In genomic region chr7:115776324-115776723, GRCm38 (mm10) we compare ENCODE assay signal across 20 mouse cellular contexts.
DNase-seq lines count a peak whose midpoint lies in the region; ATAC-seq and TF ChIP-seq lines count a peak whose summit lies in the region.
"Had no signal": no experiment of that assay in that cellular context is flagged by ENCODE, and none has a peak within 500 bp of the region (broad histone marks: within the 10 kb centered on the region; RNA-seq: fewer than 3 reads in every experiment).

No protein-coding gene starts in this region.

- peaks cover 3% of the 10 kb centered on the region; the same call in 1 of the 2 replicates for H3K9me3 ChIP-seq in lung, embryonic 16.5 days (ENCODE audit: control insufficient read depth, low read length)
- no peaks in the 10 kb centered on the region for H3K9me3 ChIP-seq in liver, embryonic 11.5 days (ENCODE audit: control insufficient read depth, low read length)
- H3K9me3 ChIP-seq in midbrain, embryonic 14.5 days (ENCODE audit: control insufficient read depth, low read length) = no peaks in the 10 kb centered on the region
- H3K9me3 ChIP-seq in heart, embryonic 10.5 days = no peaks in the 10 kb centered on the region

- no peak for TF ChIP-seq POLR2A in lung, adult 2 months (IDR thresholded peaks at IDR 0.05; ENCODE audit: borderline replicate concordance, extremely low read depth, low read depth, low read length)
- TF ChIP-seq POLR2A in thymus, adult 2 months (IDR thresholded peaks at IDR 0.05; ENCODE audit: control insufficient read depth, extremely low read depth, insufficient read depth, low read length, poor library complexity) = no peak

- ATAC-seq in lung, embryonic 16.5 days (ENCODE audit: low read depth) = peak; percentile 51; the same call in 1 of the 2 replicates
- peak; percentile 68 for ATAC-seq in liver, embryonic 11.5 days (replicated peaks; ENCODE audit: low FRiP score)
- ATAC-seq in midbrain, embryonic 14.5 days (ENCODE audit: low FRiP score, low TSS enrichment) = no peak
- ATAC-seq: hindbrain, embryonic 16.5 days had no signal

- no peaks in the 10 kb centered on the region for H3K27me3 ChIP-seq in lung, embryonic 16.5 days (ENCODE audit: control insufficient read depth, insufficient read depth, low read depth, low read length)
- no peaks in the 10 kb centered on the region for H3K27me3 ChIP-seq in liver, embryonic 11.5 days (replicated peaks; ENCODE audit: control insufficient read depth, insufficient read depth, low read length)
- H3K27me3 ChIP-seq in midbrain, embryonic 14.5 days (ENCODE audit: control insufficient read depth, insufficient read depth, low read length) = no peaks in the 10 kb centered on the region
- no peaks in the 10 kb centered on the region for H3K27me3 ChIP-seq in thymus, adult 2 months (ENCODE audit: control insufficient read depth, insufficient read depth, low read length)
- no peaks in the 10 kb centered on the region for H3K27me3 ChIP-seq in heart, embryonic 10.5 days (ENCODE audit: insufficient read depth, poor library complexity, severe bottlenecking)
- H3K27me3 ChIP-seq: neural tube, embryonic 13.5 days had no signal

- 47% methylated on average over 5 of the region's 5 CpGs for WGBS in lung, embryonic 16.5 days
- 65% methylated on average over 5 of the region's 5 CpGs for WGBS in lung, adult 2 months
- WGBS in liver, embryonic 11.5 days = 60% methylated on average over 5 of the region's 5 CpGs
- 19% methylated on average over 5 of the region's 5 CpGs for WGBS in midbrain, embryonic 14.5 days
- WGBS in thymus, adult 2 months = 93% methylated on average over 5 of the region's 5 CpGs
- WGBS in heart, embryonic 10.5 days = 66% methylated on average over 5 of the region's 5 CpGs

- no peak overlapping the region for H3K4me2 ChIP-seq in lung, embryonic 16.5 days (ENCODE audit: low read depth, low read length)
- H3K4me2 ChIP-seq in liver, embryonic 11.5 days = no peak overlapping the region
- H3K4me2 ChIP-seq in midbrain, embryonic 14.5 days (ENCODE audit: low read length) = no peak overlapping the region
- H3K4me2 ChIP-seq: neural tube, embryonic 13.5 days had no signal

- no peaks in the 10 kb centered on the region; the same call in 1 of the 2 replicates for H3K4me1 ChIP-seq in lung, embryonic 16.5 days (replicated peaks; ENCODE audit: control insufficient read depth, insufficient read depth, low read length)
- H3K4me1 ChIP-seq in lung, adult 2 months (ENCODE audit: control insufficient read depth, insufficient read depth, low read length) = no peaks in the 10 kb centered on the region
- H3K4me1 ChIP-seq in liver, embryonic 11.5 days (replicated peaks; ENCODE audit: control insufficient read depth, insufficient read depth, low read length) = no peaks in the 10 kb centered on the region
- H3K4me1 ChIP-seq in midbrain, embryonic 14.5 days (ENCODE audit: control insufficient read depth, insufficient read depth, low read length) = peaks cover 13% of the 10 kb centered on the region; the same call in 1 of the 2 replicates
- no peaks in the 10 kb centered on the region for H3K4me1 ChIP-seq in thymus, adult 2 months (replicated peaks; ENCODE audit: control insufficient read depth, insufficient read depth, low read length)
- H3K4me1 ChIP-seq in heart, embryonic 10.5 days = peaks cover 16% of the 10 kb centered on the region

- TF ChIP-seq CTCF in lung, adult 2 months (IDR thresholded peaks at IDR 0.05; ENCODE audit: insufficient read depth, low read length) = no peak
- no peak for TF ChIP-seq CTCF in thymus, adult 2 months (IDR thresholded peaks at IDR 0.05; ENCODE audit: borderline replicate concordance, control insufficient read depth, extremely low read depth, insufficient read depth, low read length, poor library complexity)

- no peaks in the 10 kb centered on the region for H3K36me3 ChIP-seq in lung, embryonic 16.5 days (ENCODE audit: control insufficient read depth, insufficient read depth, low read length)
- no peaks in the 10 kb centered on the region for H3K36me3 ChIP-seq in liver, embryonic 11.5 days (ENCODE audit: control insufficient read depth, insufficient read depth, low read length)
- no peaks in the 10 kb centered on the region for H3K36me3 ChIP-seq in midbrain, embryonic 14.5 days (ENCODE audit: control insufficient read depth, insufficient read depth, low read length)
- H3K36me3 ChIP-seq in thymus, adult 2 months (ENCODE audit: control insufficient read depth, insufficient read depth, low read length) = no peaks in the 10 kb centered on the region
- no peaks in the 10 kb centered on the region; the same call in 1 of the 2 replicates for H3K36me3 ChIP-seq in heart, embryonic 10.5 days
- H3K36me3 ChIP-seq: embryonic facial prominence, embryonic 10.5 days; neural tube, embryonic 13.5 days had no signal

- H3K27ac ChIP-seq in lung, embryonic 16.5 days (ENCODE audit: low read length) = no peak overlapping the region
- H3K27ac ChIP-seq in liver, embryonic 11.5 days (ENCODE audit: low read depth, low read length) = peak overlapping the region; percentile 22; the same call in 1 of the 2 replicates
- H3K27ac ChIP-seq in midbrain, embryonic 14.5 days (replicated peaks; ENCODE audit: low read depth, low read length) = no peak overlapping the region
- H3K27ac ChIP-seq in thymus, adult 2 months (ENCODE audit: control insufficient read depth, insufficient read depth, low read length) = no peak overlapping the region
- H3K27ac ChIP-seq in heart, embryonic 10.5 days = no peak overlapping the region
- H3K27ac ChIP-seq: embryonic facial prominence, embryonic 10.5 days; heart, adult 2 months; neural tube, embryonic 13.5 days had no signal

- no peak overlapping the region for H3K4me3 ChIP-seq in lung, embryonic 16.5 days (ENCODE audit: low read length)
- no peak overlapping the region for H3K4me3 ChIP-seq in lung, adult 2 months (replicated peaks; ENCODE audit: extremely low read depth, low read depth, low read length)
- H3K4me3 ChIP-seq in liver, embryonic 11.5 days (ENCODE audit: low read depth, low read length) = no peak overlapping the region
- H3K4me3 ChIP-seq in midbrain, embryonic 14.5 days (replicated peaks; ENCODE audit: low read depth, low read length) = no peak overlapping the region
- H3K4me3 ChIP-seq in thymus, adult 2 months (ENCODE audit: control insufficient read depth, insufficient read depth, low read length) = no peak overlapping the region
- no peak overlapping the region for H3K4me3 ChIP-seq in heart, embryonic 10.5 days
- H3K4me3 ChIP-seq: embryonic facial prominence, embryonic 10.5 days; erythroblast, embryonic 14.5 days; heart, adult 2 months; neural tube, embryonic 13.5 days had no signal

- peak; percentile 26 for DNase-seq in embryo, embryonic 11 days
- DNase-seq in embryo, embryonic 10 days (ENCODE audit: low spot score) = no peak
- DNase-seq in lung, adult 2 months = no peak
- DNase-seq in liver, embryonic 11.5 days (ENCODE audit: low spot score) = no peak
- DNase-seq in midbrain, embryonic 14.5 days = peak; percentile 39
- no peak for DNase-seq in thymus, adult 2 months
- no peak for DNase-seq in heart, embryonic 10.5 days (ENCODE audit: low spot score)
- DNase-seq: adrenal gland, postnatal 36 days; cerebellum, postnatal 14 days; heart, adult 2 months; heart, postnatal 14 days; kidney, adult 8-10 months; kidney, postnatal 36 days; lung, postnatal 10 days; thymus, postnatal 36 days had no signal

- H3K9ac ChIP-seq in lung, embryonic 16.5 days (ENCODE audit: low read length) = no peak overlapping the region
- no peak overlapping the region for H3K9ac ChIP-seq in liver, embryonic 11.5 days (ENCODE audit: low read depth, low read length)
- no peak overlapping the region for H3K9ac ChIP-seq in midbrain, embryonic 14.5 days (replicated peaks; ENCODE audit: low read length)
- H3K9ac ChIP-seq: neural tube, embryonic 13.5 days had no signal

Comparison
In these comparisons a context has a peak if more than half of its experiments do, and no peak if none do; other contexts are left out.
1. DNase-seq: peak in embryo, embryonic 11 days (single experiment) and midbrain, embryonic 14.5 days (single experiment); none in embryo, embryonic 10 days (single experiment), lung, adult 2 months (single experiment), liver, embryonic 11.5 days (single experiment), thymus, adult 2 months (single experiment) and heart, embryonic 10.5 days (single experiment).